Mouse (Mus musculus): ENCODE measurements at regions not wholly inside any gene's neighbourhood (a gene's known extent, or its start where the extent isn't known, plus 50 kb on each side); places are given as distances from the start of the nearest gene placed in this dataset.

DNA sequence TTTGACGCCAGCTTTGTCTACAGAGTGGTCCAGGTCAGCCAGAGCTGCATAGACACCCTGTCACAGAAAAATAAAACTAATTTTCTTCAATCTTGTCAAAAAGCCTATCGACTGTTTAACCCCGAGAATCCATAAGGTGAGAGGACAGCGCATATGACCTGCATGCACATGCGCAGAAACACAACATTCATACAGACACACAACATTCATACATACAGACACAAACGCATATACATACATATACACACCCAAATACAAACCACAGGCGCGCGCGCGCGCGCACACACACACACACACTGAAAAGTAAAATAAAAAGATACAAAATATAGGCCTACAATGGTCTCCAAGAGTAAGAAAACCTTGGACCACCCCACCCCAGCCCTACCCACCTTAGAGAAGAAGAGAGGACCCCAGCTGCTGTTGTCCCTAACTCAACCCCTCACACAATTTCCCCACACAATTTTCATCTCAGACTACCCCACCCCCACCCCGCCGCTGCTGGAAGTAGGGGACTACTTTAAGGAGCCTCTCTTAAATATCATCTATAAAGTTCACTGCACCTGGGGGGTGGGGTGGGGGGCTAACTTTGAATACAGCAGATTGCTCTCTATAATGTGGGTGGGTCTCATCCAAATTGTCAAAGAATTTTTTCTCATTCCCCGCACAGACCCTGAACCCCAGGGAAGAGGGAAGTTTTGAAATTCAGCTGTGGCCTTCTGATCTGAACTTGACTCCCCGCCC lies 52.2 kb upstream of the Chd2 start:
- in situ Hi-C loops (cut with MboI, MseI) = loop anchor here (25.0 kb wide), 3 partner anchors 893 to 1993 kb away; no protein-coding TSS in a partner anchor

DNA sequence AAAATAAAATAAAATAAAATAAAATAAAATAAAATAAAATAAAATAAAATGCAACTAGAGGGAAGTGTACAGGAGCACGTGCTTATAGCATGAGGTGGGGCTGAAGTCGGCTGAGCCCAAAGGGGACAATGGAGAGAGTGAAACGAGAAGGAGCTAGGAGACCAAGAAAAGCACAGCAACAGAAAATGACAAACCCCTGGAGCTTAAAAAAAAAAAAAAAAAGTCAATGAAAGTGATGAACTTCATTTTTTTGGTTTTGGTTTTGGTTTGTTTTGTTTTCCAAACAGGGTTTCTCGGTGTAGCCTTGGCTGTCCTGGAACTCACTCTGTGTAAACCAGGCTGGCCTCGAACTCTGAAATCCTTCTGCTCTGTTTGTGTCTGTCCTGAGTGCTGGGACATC lies 51.2 kb upstream of the Chd2 start:
- in situ Hi-C loops (cut with MboI, MseI) = loop anchor here (25.0 kb wide), 3 partner anchors 894 to 1994 kb away; no protein-coding TSS in a partner anchor
